Mouse (Mus musculus) liver, postnatal 0 days (tissue): ENCODE data around the gene Mast3. TPM values are rescaled to one million over a fixed set of nuclear protein-coding genes. Genes with fewer than 3 reads are reported as not detected.

Source experiments
- ATAC-seq: fragments of 200-750 bp; cut with Nextera tagmentation; 2 replicates; pipeline ENCODE4 v1.8.0; 2017; ENCODE audit warnings: mild to moderate bottlenecking, moderate library complexity
- DNase-seq: peaks from one replicate; pipeline ENCODE4 v3.0.0-alpha.2; 2016
- H3K27ac ChIP-seq: fragments of 300-500 bp; sonication (generic); 2 replicates; pipeline ENCODE4 v1.5.1; 2014; ENCODE audit warnings: antibody characterized with exemption, moderate library complexity, mild to moderate bottlenecking, low read depth
- H3K27me3 ChIP-seq: fragments of 300-500 bp; sonication (generic); 2 replicates; pipeline ENCODE4 v1.6.1; 2014; ENCODE audit warnings: low read length, control low read depth, mixed read lengths; ENCODE audit not compliant: insufficient read depth
- H3K36me3 ChIP-seq: fragments of 300-500 bp; sonication (generic); replicated peaks from 2 replicates; pipeline ENCODE4 v1.6.1; 2014; ENCODE audit warnings: mild to moderate bottlenecking, control low read depth, low read length, moderate library complexity, mixed read lengths; ENCODE audit not compliant: insufficient read depth
- H3K4me1 ChIP-seq: fragments of 300-500 bp; sonication (generic); 2 replicates; pipeline ENCODE4 v1.6.1; 2014; ENCODE audit warnings: antibody characterized with exemption, mild to moderate bottlenecking, control low read depth; ENCODE audit not compliant: insufficient read depth
- H3K4me2 ChIP-seq: fragments of 300-500 bp; sonication (generic); 2 replicates; pipeline ENCODE4 v1.6.1; 2014; ENCODE audit warnings: low read depth, mild to moderate bottlenecking, low read length, moderate library complexity, mixed read lengths
- H3K4me3 ChIP-seq: fragments of 300-500 bp; sonication (generic); 2 replicates; pipeline ENCODE4 v1.5.1; 2014; ENCODE audit warnings: low read depth, low read length
- H3K9ac ChIP-seq: fragments of 300-500 bp; sonication (generic); replicated peaks from 2 replicates; pipeline ENCODE4 v1.6.1; 2014; ENCODE audit warnings: mild to moderate bottlenecking, moderate library complexity
- H3K9me3 ChIP-seq: fragments of 300-500 bp; sonication (generic); 2 replicates; pipeline ENCODE4 v1.6.1; 2016; ENCODE audit warnings: mild to moderate bottlenecking, control low read depth, low read length, mixed read lengths
- CTCF ChIP-seq: sonication (generic); IDR thresholded peaks from 2 replicates; pipeline ENCODE4 v1.5.1; 2016; ENCODE audit warnings: antibody characterized with exemption, low read depth
- EP300 ChIP-seq: IDR thresholded peaks from 2 replicates; pipeline ENCODE4 v1.6.1; 2016; ENCODE audit warnings: antibody characterized with exemption, low read depth, mild to moderate bottlenecking
- WGBS: fragments of 180-500 bp; shearing (Covaris S2); extraction: QIAGEN DNeasy Blood & Tissue Kit; methylation state at CpG from one replicate; pipeline ENCODE4 v1.1.7; 2014; ENCODE audit not compliant: insufficient replicate concordance; 5-methylcytosine and 5-hydroxymethylcytosine counted together
- polyA plus RNA-seq: library from polyadenylated mRNA; unstranded; fragments of >200 nt; fragmentation: Nextera tagmentation; extraction: Ambion mirVana; gene quantifications from 2 replicates; pipeline ENCODE4 v1.2.1, GENCODE M21; 2015

Gene Mast3
- polyA plus RNA-seq, 1 experiment from 2014 or later, result 6.0 TPM

GRCm38 (mm10) chr8:70796403-70797080 is 8.3 kb downstream of the Mast3 start:
- Histone ChIP-seq H3K9me3 (no peaks in the 10 kb centered on the region), H3K27ac (peak overlapping the region; percentile 58; the same call in 1 of the 2 replicates), H3K4me3 (peak overlapping the region; percentile 62), H3K36me3 (0 out of 2 replicates have a peak, but pooled peaks cover 4% of the 10 kb centered on the region), H3K4me1 (peaks cover 61% of the 10 kb centered on the region), H3K27me3 (peaks cover 12% of the 10 kb centered on the region), H3K4me2 (peak overlapping the region; percentile 93), H3K9ac (peak overlapping the region; percentile 74)
- DNase-seq (peak; percentile 97), ATAC-seq (no peak)
- TF ChIP-seq EP300 (no peak), CTCF (no peak)
- WGBS, result 6% methylated on average over 42 of the region's 54 CpGs

GRCm38 (mm10) chr8:70795370-70795769 is 9.5 kb downstream of the Mast3 start:
- Histone ChIP-seq H3K36me3 (0 out of 2 replicates have a peak, but pooled peaks cover 4% of the 10 kb centered on the region), H3K4me1 (peaks cover 64% of the 10 kb centered on the region), H3K27ac (no peak overlapping the region), H3K4me3 (peak overlapping the region; percentile 62; the same call in 1 of the 2 replicates), H3K9me3 (no peaks in the 10 kb centered on the region), H3K9ac (no peak overlapping the region), H3K4me2 (peak overlapping the region; percentile 93), H3K27me3 (peaks cover 12% of the 10 kb centered on the region)
- TF ChIP-seq CTCF (peak; percentile 40; the same call in 1 of the 2 replicates), EP300 (no peak)
- WGBS, result 84% methylated on average over 2 of the region's 2 CpGs
- ATAC-seq (no peak), DNase-seq (no peak)

DNA sequence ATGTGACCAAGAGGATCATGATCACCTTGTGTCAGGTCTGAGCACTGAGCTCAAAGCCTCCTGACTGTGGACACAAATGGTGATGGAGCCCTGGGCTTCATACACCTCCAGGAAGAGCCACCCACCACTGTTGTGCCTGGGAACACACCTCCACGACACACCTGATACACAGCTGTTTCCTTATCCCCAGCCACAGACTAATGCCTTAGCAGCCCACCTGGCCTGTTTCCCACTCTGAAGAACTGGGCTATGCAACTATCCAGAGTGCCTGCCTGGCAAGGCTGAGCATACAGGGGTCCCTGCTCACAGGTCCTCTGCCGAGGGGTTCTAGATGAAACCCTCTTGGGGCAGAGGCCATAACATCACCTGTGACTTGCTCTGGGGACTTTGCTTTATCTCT is 10.6 kb downstream of the Mast3 start:
- no peak for ATAC-seq
- Histone ChIP-seq H3K27ac (no peak overlapping the region), H3K4me1 (peaks cover 62% of the 10 kb centered on the region), H3K4me2 (no peak overlapping the region), H3K9me3 (no peaks in the 10 kb centered on the region), H3K36me3 (peaks cover 8% of the 10 kb centered on the region), H3K9ac (no peak overlapping the region; the same call in 1 of the 2 replicates), H3K4me3 (no peak overlapping the region), H3K27me3 (peaks cover 6% of the 10 kb centered on the region; the same call in 1 of the 2 replicates)
- 67% methylated on average over 2 of the region's 2 CpGs for WGBS
- no peak for DNase-seq
- TF ChIP-seq EP300, result no peak
- no peak for TF ChIP-seq CTCF

GRCm38 (mm10) chr8:70792700-70793099 is 12.2 kb downstream of the Mast3 start:
- Histone ChIP-seq H3K4me3 (peak overlapping the region; percentile 56), H3K4me1 (peaks cover 55% of the 10 kb centered on the region), H3K27me3 (no peaks in the 10 kb centered on the region), H3K9ac (peak overlapping the region; percentile 77; the same call in 1 of the 2 replicates), H3K27ac (0 out of 2 replicates have a peak overlapping the region, but pooled peaks have one; percentile 49), H3K9me3 (no peaks in the 10 kb centered on the region), H3K4me2 (peak overlapping the region; percentile 85), H3K36me3 (peaks cover 23% of the 10 kb centered on the region)
- peak; percentile 79 for DNase-seq
- TF ChIP-seq EP300, result no peak
- TF ChIP-seq CTCF, result no peak
- ATAC-seq, result peak; percentile 2
- under 1% methylated on average over 20 of the region's 20 CpGs for WGBS

- peaks cover 29% of the 10 kb centered on the region for H3K36me3 ChIP-seq
- H3K4me3 ChIP-seq, result peak overlapping the region; percentile 56
- DNase-seq, result peak; percentile 97
- 1% methylated on average over 58 of the region's 58 CpGs for WGBS
- peak; percentile 43 for ATAC-seq
- no peaks in the 10 kb centered on the region for H3K27me3 ChIP-seq
- peak overlapping the region; percentile 73 for H3K27ac ChIP-seq
- peak overlapping the region; percentile 77 for H3K9ac ChIP-seq
- peak overlapping the region; percentile 85 for H3K4me2 ChIP-seq
- peaks cover 50% of the 10 kb centered on the region for H3K4me1 ChIP-seq
- TF ChIP-seq CTCF (no peak), EP300 (no peak)
- H3K9me3 ChIP-seq, result no peaks in the 10 kb centered on the region
Observed at GRCm38 (mm10) chr8:70791975-70792691, 12.7 kb downstream of the Mast3 start.

DNA sequence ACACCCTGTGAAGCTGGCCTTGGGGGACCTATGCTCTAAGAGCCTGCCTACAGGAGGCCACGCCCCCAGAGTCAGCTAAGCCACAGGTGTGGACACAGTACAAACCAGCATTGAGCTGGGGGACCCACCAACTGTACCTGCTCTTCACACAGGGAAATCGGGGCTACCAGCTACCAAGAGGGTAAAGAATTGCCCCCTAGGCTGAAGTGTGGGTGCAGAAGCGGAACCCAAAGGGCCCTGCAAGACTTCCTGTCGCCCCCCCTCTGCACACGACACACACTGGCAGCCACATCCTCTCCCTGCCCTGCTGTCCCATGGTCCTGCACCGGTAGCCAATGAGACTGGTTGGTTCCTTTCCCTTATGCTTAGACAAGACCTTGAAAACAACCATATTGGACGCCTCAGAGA is 13.6 kb downstream of the Mast3 start:
- Histone ChIP-seq H3K9ac (peak overlapping the region; percentile 77), H3K27me3 (no peaks in the 10 kb centered on the region), H3K4me2 (peak overlapping the region; percentile 85), H3K27ac (peak overlapping the region; percentile 73; the same call in 1 of the 2 replicates), H3K9me3 (no peaks in the 10 kb centered on the region), H3K36me3 (peaks cover 37% of the 10 kb centered on the region), H3K4me3 (peak overlapping the region; percentile 56), H3K4me1 (peaks cover 42% of the 10 kb centered on the region)
- no peak for TF ChIP-seq EP300
- TF ChIP-seq CTCF, result no peak
- 0 out of 2 replicates have a peak, but pooled peaks have one; percentile 8 for ATAC-seq
- peak; percentile 76 for DNase-seq
- 16% methylated on average over 7 of the region's 7 CpGs for whole genome bisulfite sequencing
